Mouse (Mus musculus): Measurements from ENCODE around the gene Ngb. TPM values are rescaled to one million over a fixed set of nuclear protein-coding genes. Genes with fewer than 3 reads are reported as not detected.

Gene Ngb
- polyA plus RNA-seq, 1 experiment from 2014 or later, result 0.35 TPM

DNA sequence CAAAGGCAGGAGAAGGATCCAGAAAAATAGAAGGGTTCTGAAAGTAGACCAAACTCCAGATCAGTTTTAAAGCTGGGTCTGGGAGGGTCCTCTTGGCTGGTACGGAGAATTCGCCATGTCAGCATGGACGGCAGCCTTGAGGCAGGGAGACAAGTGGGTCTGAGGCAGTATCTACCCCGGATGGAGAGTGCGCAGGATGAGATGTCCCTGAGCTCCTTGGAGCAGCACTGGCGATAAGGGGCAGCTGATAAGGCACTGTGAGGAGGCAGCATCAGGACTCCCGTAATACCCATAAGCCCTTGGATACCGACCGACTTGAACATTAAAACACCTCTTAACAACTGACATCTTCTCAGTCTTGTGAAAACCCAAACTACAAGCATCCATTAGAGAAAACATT, 30.4 kb upstream of the Ngb start:
- H3K4me1 ChIP-seq (ENCODE audit: insufficient read depth, low read length), result no peaks in the 10 kb centered on the region
- no peak overlapping the region for H3K4me2 ChIP-seq (replicated peaks; ENCODE audit: low read depth, low read length)
- H3K27ac ChIP-seq (ENCODE audit: low read length), result no peak overlapping the region
- peaks cover 11% of the 10 kb centered on the region for H3K36me3 ChIP-seq (ENCODE audit: insufficient read depth, low read length)
- no peak for ATAC-seq (ENCODE audit: low FRiP score, low TSS enrichment)
- no peaks in the 10 kb centered on the region for H3K27me3 ChIP-seq (ENCODE audit: insufficient read depth, low read length)
- WGBS, result 90% methylated on average over 9 of the region's 9 CpGs
- no peak overlapping the region for H3K9ac ChIP-seq (replicated peaks; ENCODE audit: low read length)
- no peak overlapping the region for H3K4me3 ChIP-seq (ENCODE audit: low read length)
- H3K9me3 ChIP-seq (ENCODE audit: low read length), result no peaks in the 10 kb centered on the region

DNA sequence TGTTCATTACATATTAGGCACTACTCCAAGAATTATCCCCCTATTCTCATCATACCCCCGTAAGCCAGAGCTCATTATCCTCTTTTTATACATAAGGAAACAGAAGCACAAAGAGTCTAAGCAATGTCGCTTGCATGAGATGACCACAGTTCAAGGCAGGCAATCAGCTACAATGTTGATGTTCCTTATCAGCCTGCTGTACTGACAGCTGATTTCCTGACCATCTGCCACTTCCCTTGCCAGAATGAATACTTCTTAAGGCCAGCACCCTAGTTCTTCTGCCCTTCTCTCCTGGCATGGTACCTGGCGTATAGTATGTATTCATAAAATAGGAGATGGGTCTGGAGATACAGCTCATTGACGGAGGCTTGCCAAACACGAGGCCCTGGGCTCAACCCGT, 29.9 kb upstream of the Ngb start:
- Histone ChIP-seq H3K4me1 (ENCODE audit: insufficient read depth, low read length) (no peaks in the 10 kb centered on the region), H3K4me3 (ENCODE audit: low read length) (no peak overlapping the region), H3K4me2 (replicated peaks; ENCODE audit: low read depth, low read length) (no peak overlapping the region), H3K27me3 (ENCODE audit: insufficient read depth, low read length) (no peaks in the 10 kb centered on the region), H3K27ac (ENCODE audit: low read length) (no peak overlapping the region), H3K9ac (replicated peaks; ENCODE audit: low read length) (no peak overlapping the region), H3K9me3 (ENCODE audit: low read length) (no peaks in the 10 kb centered on the region), H3K36me3 (ENCODE audit: insufficient read depth, low read length) (peaks cover 12% of the 10 kb centered on the region)
- no peak for ATAC-seq (ENCODE audit: low FRiP score, low TSS enrichment)
- 90% methylated on average over 6 of the region's 6 CpGs for WGBS

DNA sequence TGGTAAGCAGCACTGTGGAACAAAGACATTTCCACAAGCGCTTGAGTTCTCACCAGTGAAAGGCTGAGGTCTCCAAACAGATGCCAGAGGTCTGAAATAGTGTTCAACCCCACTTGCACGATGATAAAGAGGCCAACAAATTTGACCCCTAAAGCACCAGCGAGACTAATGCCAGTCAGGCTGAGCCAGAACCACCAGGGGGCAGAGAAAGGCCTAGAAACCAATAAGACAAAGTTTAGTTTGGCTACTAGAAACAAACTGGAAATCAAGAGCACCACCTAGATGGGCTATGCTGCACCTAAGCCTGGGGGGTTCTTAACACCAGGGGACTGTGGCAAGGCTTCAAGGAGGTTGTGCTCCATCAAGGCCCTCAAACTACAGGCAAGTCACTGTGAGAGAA, 29.3 kb upstream of the Ngb start:
- no peaks in the 10 kb centered on the region for H3K27me3 ChIP-seq (ENCODE audit: insufficient read depth, low read length)
- H3K4me1 ChIP-seq (ENCODE audit: insufficient read depth, low read length), result no peaks in the 10 kb centered on the region
- WGBS, result 67% methylated on average over 3 of the region's 3 CpGs
- H3K9me3 ChIP-seq (ENCODE audit: low read length), result no peaks in the 10 kb centered on the region
- ATAC-seq (ENCODE audit: low FRiP score, low TSS enrichment), result no peak
- H3K36me3 ChIP-seq (ENCODE audit: insufficient read depth, low read length), result peaks cover 12% of the 10 kb centered on the region
- no peak overlapping the region for H3K9ac ChIP-seq (replicated peaks; ENCODE audit: low read length)
- H3K4me2 ChIP-seq (replicated peaks; ENCODE audit: low read depth, low read length), result no peak overlapping the region
- H3K4me3 ChIP-seq (ENCODE audit: low read length), result no peak overlapping the region
- H3K27ac ChIP-seq (ENCODE audit: low read length), result no peak overlapping the region

DNA sequence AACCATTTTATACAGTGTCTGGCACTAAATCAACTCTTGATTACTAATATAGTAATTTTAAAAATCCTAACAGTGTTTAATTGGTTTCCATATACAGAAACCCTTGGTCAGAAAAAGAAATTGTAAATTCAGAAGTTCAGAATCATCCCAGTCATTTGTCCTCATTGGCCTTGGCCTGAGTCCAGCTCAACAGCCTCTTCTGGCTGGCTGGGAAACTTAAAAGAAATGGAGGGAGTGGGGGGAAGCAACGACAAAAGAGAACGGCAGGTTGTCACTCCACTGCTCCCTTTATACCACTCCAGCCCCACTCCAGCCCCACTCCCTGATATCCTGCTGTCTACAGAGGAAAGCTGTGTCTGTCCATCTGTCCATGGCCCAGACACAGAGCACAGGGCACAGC, 28.8 kb upstream of the Ngb start:
- WGBS, result 71% methylated on average over 2 of the region's 2 CpGs

DNA sequence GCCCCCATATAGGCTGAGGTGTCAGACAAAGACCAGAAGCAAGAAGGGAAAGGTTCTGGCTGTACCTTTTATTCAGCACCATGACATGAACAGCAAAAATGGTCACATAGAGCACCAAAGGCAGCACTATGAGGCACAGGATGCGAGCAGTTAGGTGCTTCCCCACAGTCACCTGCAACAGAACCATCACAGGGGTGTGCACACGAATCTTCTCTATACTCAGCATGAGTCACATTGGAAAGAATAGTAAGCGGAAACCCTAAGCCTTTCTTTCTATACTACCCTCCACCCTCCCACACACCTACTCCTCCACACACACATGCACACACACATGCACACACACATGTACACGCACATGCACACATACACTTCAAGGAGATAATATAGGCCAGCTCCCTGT, 27.9 kb upstream of the Ngb start:
- ATAC-seq (ENCODE audit: low FRiP score, low TSS enrichment), result no peak
- Histone ChIP-seq H3K4me3 (ENCODE audit: low read length) (no peak overlapping the region), H3K27ac (ENCODE audit: low read length) (no peak overlapping the region), H3K9ac (replicated peaks; ENCODE audit: low read length) (no peak overlapping the region), H3K4me1 (ENCODE audit: insufficient read depth, low read length) (no peaks in the 10 kb centered on the region), H3K4me2 (replicated peaks; ENCODE audit: low read depth, low read length) (no peak overlapping the region), H3K9me3 (ENCODE audit: low read length) (no peaks in the 10 kb centered on the region), H3K27me3 (ENCODE audit: insufficient read depth, low read length) (no peaks in the 10 kb centered on the region), H3K36me3 (ENCODE audit: insufficient read depth, low read length) (peaks cover 12% of the 10 kb centered on the region)
- WGBS, result 90% methylated on average over 4 of the region's 4 CpGs

More for the DNA sequence above, 28.8 kb upstream of the Ngb start:
- ATAC-seq (ENCODE audit: low FRiP score, low TSS enrichment), result no peak
- no peak overlapping the region for H3K27ac ChIP-seq (ENCODE audit: low read length)
- no peak overlapping the region for H3K4me2 ChIP-seq (replicated peaks; ENCODE audit: low read depth, low read length)
- no peak overlapping the region for H3K4me3 ChIP-seq (ENCODE audit: low read length)
- no peaks in the 10 kb centered on the region for H3K27me3 ChIP-seq (ENCODE audit: insufficient read depth, low read length)
- H3K36me3 ChIP-seq (ENCODE audit: insufficient read depth, low read length), result peaks cover 12% of the 10 kb centered on the region
- no peaks in the 10 kb centered on the region for H3K4me1 ChIP-seq (ENCODE audit: insufficient read depth, low read length)
- H3K9ac ChIP-seq (replicated peaks; ENCODE audit: low read length), result no peak overlapping the region
- H3K9me3 ChIP-seq (ENCODE audit: low read length), result no peaks in the 10 kb centered on the region

DNA sequence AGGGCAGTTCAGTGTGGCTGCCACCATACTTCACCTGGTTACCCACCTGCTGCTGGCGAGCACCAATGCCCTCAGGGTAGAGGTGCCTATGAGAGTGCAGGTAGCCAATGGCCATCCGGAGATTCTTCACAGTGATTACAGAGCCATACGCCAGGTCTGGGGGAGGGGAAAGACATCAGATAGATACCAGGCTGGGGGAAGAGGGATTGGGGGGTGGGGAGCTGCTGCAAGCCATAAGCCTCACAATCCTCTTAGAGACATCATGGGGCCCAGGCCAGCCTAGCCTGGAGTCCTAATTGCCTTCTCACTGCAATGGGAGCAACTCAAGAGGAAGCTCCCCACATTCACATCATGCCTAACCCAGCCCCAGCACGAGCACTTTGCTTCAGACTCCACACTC, 24.9 kb upstream of the Ngb start:
- H3K9ac ChIP-seq (replicated peaks; ENCODE audit: low read length), result no peak overlapping the region
- no peaks in the 10 kb centered on the region for H3K27me3 ChIP-seq (ENCODE audit: insufficient read depth, low read length)
- no peak overlapping the region for H3K27ac ChIP-seq (ENCODE audit: low read length)
- WGBS, result 60% methylated on average over 4 of the region's 4 CpGs
- H3K4me1 ChIP-seq (ENCODE audit: insufficient read depth, low read length), result no peaks in the 10 kb centered on the region
- H3K36me3 ChIP-seq (ENCODE audit: insufficient read depth, low read length), result peaks cover 20% of the 10 kb centered on the region
- no peak for ATAC-seq (ENCODE audit: low FRiP score, low TSS enrichment)
- H3K9me3 ChIP-seq (ENCODE audit: low read length), result no peaks in the 10 kb centered on the region
- no peak overlapping the region for H3K4me2 ChIP-seq (replicated peaks; ENCODE audit: low read depth, low read length)
- no peak overlapping the region for H3K4me3 ChIP-seq (ENCODE audit: low read length)

DNA sequence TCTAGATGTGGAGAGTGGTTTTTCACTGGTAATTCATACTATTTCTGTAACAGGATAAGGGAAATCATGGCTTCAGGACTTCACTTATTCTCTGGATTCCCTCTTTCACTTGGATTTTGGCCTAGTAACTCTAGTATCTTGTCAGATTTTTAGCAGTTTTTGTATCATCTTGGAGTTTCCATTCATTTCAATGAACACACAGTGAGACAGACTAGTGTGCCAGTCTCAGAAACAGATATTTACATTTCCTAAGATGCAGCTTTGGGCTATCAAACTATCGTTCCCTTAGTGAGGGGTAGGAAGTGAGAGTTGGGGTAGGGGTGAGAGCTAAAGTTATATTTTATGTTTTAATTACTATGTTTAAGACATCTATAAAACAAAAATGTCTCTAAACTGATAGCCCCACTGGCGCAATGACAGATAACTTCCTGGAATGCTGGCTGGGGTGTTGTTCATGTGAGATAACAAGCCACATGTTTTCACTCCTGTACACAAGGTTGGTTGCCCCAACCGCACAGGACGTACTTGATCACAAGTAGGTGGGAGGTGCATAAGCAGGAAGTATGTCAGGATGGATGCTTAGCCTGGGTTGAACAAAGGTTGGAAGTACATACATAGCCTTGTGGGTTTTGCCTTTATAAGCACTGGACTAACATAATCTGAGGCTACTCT, 19.7 kb upstream of the Ngb start:
- WGBS, result 66% methylated on average over 4 of the region's 4 CpGs
- H3K27me3 ChIP-seq (ENCODE audit: insufficient read depth, low read length), result no peaks in the 10 kb centered on the region
- no peak overlapping the region for H3K9ac ChIP-seq (replicated peaks; ENCODE audit: low read length)
- no peak overlapping the region for H3K4me3 ChIP-seq (ENCODE audit: low read length)
- H3K4me2 ChIP-seq (replicated peaks; ENCODE audit: low read depth, low read length), result no peak overlapping the region
- no peak overlapping the region for H3K27ac ChIP-seq (ENCODE audit: low read length)
- H3K4me1 ChIP-seq (ENCODE audit: insufficient read depth, low read length), result no peaks in the 10 kb centered on the region
- H3K36me3 ChIP-seq (ENCODE audit: insufficient read depth, low read length), result peaks cover 24% of the 10 kb centered on the region
- no peak for ATAC-seq (ENCODE audit: low FRiP score, low TSS enrichment)
- H3K9me3 ChIP-seq (ENCODE audit: low read length), result no peaks in the 10 kb centered on the region

DNA sequence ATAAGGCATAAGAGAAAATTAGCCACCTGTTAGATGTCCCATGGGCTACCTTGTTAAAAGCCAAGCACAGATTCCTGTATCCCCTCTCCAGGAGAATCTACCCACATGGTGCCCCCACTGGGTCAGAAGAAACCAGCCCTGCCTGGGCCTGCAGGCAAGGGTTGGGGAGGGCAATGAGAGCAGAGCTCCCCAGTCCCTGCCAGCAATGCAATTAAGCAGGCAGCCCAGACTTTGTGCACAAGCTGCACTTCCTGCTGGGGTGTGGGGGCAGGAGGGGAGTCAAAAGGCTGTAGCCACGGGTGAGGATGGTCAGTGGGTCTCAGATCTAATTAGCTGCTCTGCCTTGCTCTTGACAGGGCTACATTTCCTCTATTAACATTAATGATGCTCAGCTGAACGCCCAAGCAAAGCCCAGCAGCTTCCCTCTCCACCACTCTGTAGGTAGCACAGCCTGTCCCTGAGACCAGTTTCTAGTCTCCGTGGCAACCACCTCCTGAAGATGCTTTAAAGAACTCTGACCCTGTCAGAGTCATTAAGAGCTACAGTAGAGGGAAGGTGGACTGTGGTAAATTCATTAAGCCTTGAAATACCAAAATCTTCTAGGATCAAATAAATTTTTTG, 5.1 kb upstream of the Ngb start:
- 33% methylated on average over 3 of the region's 3 CpGs for WGBS
- H3K9me3 ChIP-seq (ENCODE audit: low read length), result no peaks in the 10 kb centered on the region
- H3K36me3 ChIP-seq (ENCODE audit: insufficient read depth, low read length), result peaks cover 18% of the 10 kb centered on the region; the same call in 1 of the 2 replicates
- no peak overlapping the region for H3K4me3 ChIP-seq (ENCODE audit: low read length)
- no peaks in the 10 kb centered on the region; the same call in 1 of the 2 replicates for H3K4me1 ChIP-seq (ENCODE audit: insufficient read depth, low read length)
- ATAC-seq (ENCODE audit: low FRiP score, low TSS enrichment), result no peak
- no peak overlapping the region for H3K9ac ChIP-seq (replicated peaks; ENCODE audit: low read length)
- H3K27ac ChIP-seq (ENCODE audit: low read length), result no peak overlapping the region
- peaks cover 7% of the 10 kb centered on the region for H3K27me3 ChIP-seq (ENCODE audit: insufficient read depth, low read length)
- H3K4me2 ChIP-seq (replicated peaks; ENCODE audit: low read depth, low read length), result no peak overlapping the region

DNA sequence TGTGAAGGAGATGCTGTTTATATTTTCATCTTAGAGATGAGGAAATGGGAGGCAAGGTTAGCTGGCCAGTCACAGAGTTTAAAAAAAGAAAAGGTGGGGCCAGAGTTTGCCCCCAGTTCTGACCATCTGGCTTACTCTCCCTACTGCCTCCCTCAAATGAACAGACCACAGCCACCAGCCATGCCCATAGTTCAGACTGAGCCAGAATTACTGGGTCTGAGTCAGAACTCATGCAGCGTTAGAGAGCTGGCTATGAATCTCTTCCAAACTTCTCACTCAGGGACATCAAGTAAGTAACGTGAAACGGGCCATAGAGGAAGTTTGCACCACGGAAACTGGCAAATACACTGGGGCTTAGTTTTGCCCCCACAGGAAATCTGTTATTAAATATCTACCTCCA, 2.5 kb upstream of the Ngb start:
- Histone ChIP-seq H3K36me3 (ENCODE audit: insufficient read depth, low read length) (0 out of 2 replicates have a peak, but pooled peaks cover 6% of the 10 kb centered on the region), H3K4me3 (ENCODE audit: low read length) (no peak overlapping the region), H3K4me2 (replicated peaks; ENCODE audit: low read depth, low read length) (no peak overlapping the region), H3K27me3 (ENCODE audit: insufficient read depth, low read length) (peaks cover 30% of the 10 kb centered on the region), H3K9me3 (ENCODE audit: low read length) (no peaks in the 10 kb centered on the region), H3K9ac (replicated peaks; ENCODE audit: low read length) (no peak overlapping the region), H3K4me1 (ENCODE audit: insufficient read depth, low read length) (peaks cover 7% of the 10 kb centered on the region), H3K27ac (ENCODE audit: low read length) (no peak overlapping the region)
- WGBS, result 81% methylated on average over 4 of the region's 4 CpGs
- ATAC-seq (ENCODE audit: low FRiP score, low TSS enrichment), result no peak

DNA sequence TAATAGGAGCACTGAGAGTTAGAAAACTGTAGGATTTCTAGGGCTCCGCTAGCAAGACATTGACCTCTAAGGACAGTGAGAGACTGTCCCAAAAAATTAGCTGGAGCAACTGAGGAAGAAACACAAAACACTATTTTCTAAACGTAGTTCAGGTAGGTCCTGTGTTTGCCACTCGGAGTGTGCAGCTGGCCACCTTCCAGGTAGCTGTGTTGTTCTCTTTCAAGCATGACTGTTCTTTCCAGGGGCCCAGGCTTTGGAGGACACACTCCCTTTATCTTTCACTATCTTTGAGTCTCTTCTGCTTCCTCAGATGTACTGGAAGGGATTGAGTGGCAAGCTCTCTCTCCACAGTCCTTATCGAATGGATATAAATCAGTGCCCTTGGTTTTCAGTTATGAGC, 1.1 kb upstream of the Ngb start:
- Histone ChIP-seq H3K4me1 (ENCODE audit: insufficient read depth, low read length) (peaks cover 7% of the 10 kb centered on the region), H3K4me3 (ENCODE audit: low read length) (no peak overlapping the region), H3K9me3 (ENCODE audit: low read length) (no peaks in the 10 kb centered on the region), H3K9ac (replicated peaks; ENCODE audit: low read length) (no peak overlapping the region), H3K36me3 (ENCODE audit: insufficient read depth, low read length) (no peaks in the 10 kb centered on the region), H3K4me2 (replicated peaks; ENCODE audit: low read depth, low read length) (no peak overlapping the region), H3K27me3 (ENCODE audit: insufficient read depth, low read length) (peaks cover 30% of the 10 kb centered on the region), H3K27ac (ENCODE audit: low read length) (no peak overlapping the region)
- WGBS, result 85% methylated on average over 4 of the region's 4 CpGs
- ATAC-seq (ENCODE audit: low FRiP score, low TSS enrichment), result no peak

All from kidney, embryonic 16.5 days (tissue).